Mouse (Mus musculus) thymus, postnatal 14 days (tissue): ENCODE measurements around the gene Bbs5.
"Not testable (repeated sequence)": the region's sequence is repeated elsewhere in the genome, so short reads cannot be mapped to it uniquely, and the experiment has no call there.

Experiments used
- DNase-seq: peaks from one replicate; pipeline ENCODE4 v3.0.0; 2021

Bbs5 gene

DNA sequence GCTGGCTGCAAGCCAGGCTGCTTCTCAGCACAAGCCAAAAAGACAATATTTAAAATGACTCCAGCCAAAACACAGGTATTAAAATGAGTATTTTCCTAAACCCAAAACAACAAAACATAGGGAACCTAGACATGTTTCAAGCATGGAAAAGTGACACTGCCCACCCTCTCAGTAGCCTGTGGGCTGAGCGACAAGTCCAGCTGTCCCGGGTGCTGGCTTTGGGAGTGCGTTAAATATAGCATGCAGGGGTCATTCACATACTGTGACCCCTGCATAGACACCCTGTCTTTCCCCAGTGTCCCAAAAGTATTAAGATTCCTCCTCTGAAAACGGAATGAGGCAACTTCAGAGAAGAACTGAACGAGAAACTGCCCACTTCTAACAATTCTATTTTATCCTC, 26.8 kb downstream of the Bbs5 start:
- no peak for DNase-seq

- DNase-seq, result no peak
Observed at GRCm38 (mm10) chr2:69675266-69675665, 28.3 kb downstream of the Bbs5 start.

DNA sequence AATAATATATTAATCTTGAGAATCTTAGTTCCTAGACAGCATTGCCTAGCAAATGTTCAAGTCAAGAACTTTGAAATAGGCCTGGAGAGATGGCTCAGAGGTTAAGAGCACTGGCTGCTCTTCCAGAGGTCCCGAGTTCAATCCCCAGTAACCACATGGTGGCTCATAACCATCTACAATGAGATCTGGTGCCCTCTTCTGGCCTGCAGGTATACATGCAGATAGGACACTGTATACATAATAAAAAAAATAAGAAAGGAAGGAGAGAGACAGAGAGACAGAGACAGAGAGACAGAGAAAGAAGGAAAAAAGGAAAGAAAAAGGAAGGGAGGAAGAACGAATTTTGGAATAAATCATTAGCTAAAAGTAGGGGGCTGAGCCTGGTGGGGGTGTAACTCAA, 29.7 kb downstream of the Bbs5 start:
- DNase-seq, result peak; percentile 31

GRCm38 (mm10) chr2:69677215-69677614, 30.2 kb downstream of the Bbs5 start:
- not testable (repeated sequence) for DNase-seq

DNA sequence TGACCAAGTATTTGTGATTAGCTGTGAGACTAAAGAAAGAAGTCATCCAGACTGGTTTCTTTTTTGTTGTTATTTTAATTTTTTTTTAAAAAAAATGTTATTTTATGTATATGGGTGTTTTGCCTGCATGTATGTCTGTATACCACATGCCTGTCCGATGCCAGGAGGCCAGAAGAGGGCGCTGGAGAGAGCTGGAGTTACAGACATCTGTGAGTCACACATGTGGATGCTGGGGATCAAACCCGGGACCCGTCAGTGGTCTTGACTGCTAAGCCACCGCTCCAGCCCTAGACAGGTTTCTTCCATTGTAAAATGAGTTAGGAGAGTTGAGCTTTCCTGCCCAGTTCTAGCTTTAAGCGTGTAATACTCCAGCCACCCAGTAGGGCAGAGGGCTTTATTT, 33.0 kb downstream of the Bbs5 start:
- DNase-seq, result peak; percentile 52

DNA sequence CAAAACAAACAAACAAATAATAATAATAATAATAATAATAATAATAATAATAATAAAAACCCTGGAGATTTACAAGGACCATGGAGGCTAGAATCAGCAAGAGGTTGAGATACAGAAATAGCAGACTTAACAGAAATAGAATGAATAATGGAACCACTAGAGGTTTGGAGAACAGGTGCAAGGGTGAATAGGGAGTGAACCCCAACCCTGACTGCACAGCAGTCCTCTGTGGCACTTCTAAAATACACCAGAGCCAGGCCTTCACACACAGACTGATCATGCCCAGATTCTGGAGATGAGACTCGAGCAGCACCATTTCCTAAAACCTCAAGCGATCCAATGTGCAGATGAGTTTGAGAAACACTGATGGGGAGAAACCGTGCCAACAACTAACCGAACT, 35.0 kb downstream of the Bbs5 start:
- DNase-seq, result no peak

DNA sequence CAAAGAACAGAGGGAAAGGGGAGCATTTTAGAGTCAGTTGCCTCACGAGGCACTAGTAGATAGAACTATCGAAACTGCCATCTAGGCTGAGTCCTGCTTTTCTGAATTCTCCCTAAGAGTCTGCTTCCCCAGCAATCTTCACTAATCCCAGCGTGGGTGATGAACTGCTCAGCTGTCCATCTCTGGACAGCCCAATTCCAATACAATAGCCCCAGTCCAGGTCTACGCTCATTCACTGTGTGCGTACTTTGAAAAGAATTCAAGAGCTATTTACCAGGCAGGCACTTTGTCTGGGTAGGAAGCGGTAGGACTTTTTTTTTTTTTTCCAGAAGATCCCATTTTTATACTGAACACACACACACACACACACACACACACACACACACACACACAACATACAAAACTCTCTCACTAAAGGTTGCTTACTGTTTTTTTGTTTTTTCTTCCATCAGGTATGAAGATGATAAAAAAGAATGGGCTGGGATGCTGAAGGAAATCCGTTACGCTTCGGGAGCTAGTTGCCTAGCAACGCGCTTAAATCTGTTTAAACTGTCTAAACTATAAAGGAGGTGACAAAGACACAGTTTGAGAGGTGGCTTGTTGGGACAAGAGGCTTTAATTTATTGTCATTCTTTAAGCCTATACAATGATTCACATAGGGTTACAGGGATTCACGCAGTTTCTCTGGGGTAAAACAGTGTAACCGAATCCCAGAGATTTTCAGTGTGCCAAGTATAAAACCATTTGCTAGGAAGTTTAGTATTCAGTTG, 36.2 kb downstream of the Bbs5 start:
- DNase-seq, result no peak

DNA sequence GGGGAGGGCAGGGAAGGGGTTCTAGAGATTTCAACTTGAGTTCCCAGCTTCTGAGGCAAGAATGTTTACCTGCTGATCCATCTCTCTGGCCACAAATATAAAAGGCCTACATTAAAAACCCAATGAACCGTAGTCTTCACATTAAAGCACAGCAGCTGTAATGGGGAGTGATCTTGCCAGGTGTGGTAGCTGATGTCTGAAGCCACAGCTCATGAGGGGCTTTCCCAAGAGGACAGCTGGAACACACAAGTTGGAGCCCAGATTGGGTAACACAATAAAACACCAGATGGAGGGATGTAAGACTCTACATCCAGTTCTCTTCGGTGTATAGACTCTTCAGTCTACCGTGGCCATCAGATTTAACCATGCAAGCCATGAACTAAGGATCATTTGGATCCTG, 37.5 kb downstream of the Bbs5 start:
- no peak for DNase-seq

DNA sequence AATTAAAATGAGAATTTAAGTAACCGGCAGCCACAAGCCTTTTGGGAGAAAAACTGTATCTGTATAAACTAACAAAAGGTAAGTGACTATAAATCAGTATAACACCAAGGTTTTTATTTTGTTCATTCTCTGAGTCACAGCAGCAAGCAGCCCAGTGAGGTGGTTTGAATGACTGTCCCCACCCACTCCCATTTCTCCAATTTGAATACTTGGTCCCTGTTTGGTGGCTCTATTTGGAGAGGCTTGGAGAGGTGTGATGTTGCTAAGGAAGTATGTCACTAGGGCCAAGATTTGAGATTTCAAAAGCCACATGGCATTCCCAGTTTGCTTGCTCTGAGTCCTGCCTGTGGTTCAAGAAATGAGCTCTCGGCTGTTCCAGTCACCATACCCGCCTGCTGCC, 43.2 kb downstream of the Bbs5 start:
- DNase-seq, result no peak

DNA sequence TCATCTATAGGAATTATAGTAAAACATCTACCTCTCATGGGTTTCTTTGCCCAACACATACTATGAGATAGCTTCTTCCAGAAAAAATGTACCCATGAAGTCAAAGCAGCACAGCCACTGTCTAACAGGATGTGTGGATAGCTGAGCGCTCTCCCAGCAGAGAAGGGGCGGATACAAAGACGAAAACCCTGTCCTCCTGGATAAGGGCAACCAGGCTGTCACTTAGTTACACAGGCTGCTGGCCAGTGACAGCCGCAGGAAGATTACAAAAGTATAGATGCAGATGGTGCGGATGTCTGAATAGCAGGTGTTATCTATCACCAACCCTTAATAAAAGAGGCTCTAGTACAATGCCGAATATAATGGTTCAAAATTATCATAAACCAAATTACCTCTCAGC, 43.9 kb downstream of the Bbs5 start:
- DNase-seq, result no peak

GRCm38 (mm10) chr2:69693501-69693900, 46.5 kb downstream of the Bbs5 start:
- DNase-seq, result peak; percentile 8

- no peak for DNase-seq
Observed at GRCm38 (mm10) chr2:69700446-69700845, 53.5 kb downstream of the Bbs5 start.

DNA sequence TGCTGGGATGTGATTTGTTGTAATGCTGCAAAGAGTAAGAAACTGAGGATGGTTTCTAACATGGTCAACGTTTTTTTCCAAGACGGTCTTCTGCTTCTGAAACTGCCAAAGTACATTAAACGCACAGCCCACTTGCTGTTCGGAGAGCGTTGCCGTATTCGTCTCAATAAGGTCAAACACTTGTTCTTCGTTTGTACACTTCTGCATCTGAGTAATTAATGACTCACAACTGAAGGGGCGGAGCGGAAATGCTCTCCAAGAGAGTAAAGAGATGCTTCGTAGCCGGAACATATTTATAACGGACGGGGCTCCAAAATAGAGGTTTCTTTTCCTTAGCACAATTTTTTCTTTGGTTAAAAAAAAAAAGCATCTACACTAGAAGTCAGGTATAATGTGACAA, 65.2 kb downstream of the Bbs5 start:
- DNase-seq, result no peak

GRCm38 (mm10) chr2:69712981-69713625, 66.1 kb downstream of the Bbs5 start, which contains the start of gene Fastkd1:
Fastkd1 (minus strand) TSS chr2:69713516.
- DNase-seq, result peak; percentile 85

DNA sequence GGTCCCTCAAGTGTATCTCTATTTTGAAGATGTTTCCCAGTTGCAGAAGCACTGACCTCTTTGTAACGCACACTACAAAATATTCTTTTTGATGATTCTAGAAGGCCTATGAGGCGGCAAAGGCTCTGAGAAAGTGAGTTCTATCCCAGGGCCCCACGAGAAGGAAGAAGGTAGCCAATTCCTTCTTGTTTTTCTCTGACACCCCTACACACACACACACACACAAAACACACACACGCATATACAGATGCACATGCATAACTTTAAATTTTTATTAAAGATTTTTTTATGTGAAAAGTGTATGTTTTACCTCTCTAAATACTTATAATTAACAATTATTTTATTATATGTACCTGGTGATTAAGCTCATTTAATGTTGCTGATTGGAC, 66.6 kb downstream of the Bbs5 start:
- DNase-seq, result no peak

DNA sequence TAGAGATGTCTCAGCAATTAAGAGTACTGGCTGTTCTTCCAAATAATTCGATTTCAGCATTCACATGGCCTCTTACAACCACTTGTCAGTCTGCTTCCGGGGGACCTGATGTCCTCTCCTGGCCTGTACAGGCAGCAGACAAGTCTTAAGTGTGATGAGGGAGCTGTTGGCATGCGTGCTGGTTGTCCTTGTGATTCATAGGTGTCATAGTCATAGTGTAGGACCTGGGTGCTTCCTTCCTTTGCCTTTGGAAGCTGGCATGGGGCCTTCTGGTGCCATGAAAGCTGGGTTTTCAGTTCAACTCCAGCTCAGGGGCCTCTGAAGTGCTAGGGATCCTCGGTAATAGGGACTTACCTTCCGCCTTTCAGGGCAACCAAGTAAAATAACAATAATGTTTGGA, 67.2 kb downstream of the Bbs5 start:
- DNase-seq, result no peak

- no peak for DNase-seq
Observed at GRCm38 (mm10) chr2:69716483-69716882, 69.5 kb downstream of the Bbs5 start.
